Mouse (Mus musculus): ENCODE results near the gene Tspan2.

DNA sequence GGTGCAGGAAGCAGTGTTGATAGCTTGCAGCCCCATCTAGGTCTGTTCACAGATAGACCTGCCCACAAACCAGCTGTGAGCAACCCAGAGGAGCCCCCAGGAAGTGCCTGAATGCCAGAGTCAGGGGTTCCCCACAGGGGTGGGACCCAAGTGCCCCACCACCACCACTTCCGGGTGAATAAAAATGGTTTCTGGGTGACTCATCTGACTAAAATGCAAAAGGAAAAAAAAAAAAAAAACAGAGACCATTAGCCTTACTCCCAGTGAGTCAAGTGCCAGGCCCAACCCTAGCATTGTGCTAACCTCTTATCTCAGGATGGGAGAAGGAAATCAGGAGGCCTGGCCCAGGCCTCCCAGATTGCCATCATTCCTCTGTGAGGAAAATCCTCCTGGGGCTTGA lies 21.5 kb downstream of the Tspan2 start:
- TF ChIP-seq CTCF (IDR thresholded peaks at IDR 0.05; ENCODE audit: extremely low read depth, insufficient read depth, low read length): no peak
- TF ChIP-seq POLR2A (IDR thresholded peaks at IDR 0.05; ENCODE audit: extremely low read depth, insufficient read depth, low read length): no peak

Data from cortical plate, adult 2 months (tissue).